Mouse (Mus musculus) spleen, adult 12 weeks (tissue): ENCODE data around the gene Adgrg1.

Experiments used
- DNase-seq: peaks from one replicate; pipeline ENCODE4 v3.0.0; 2022; ENCODE audit warnings: low spot score

Adgrg1 gene

DNA sequence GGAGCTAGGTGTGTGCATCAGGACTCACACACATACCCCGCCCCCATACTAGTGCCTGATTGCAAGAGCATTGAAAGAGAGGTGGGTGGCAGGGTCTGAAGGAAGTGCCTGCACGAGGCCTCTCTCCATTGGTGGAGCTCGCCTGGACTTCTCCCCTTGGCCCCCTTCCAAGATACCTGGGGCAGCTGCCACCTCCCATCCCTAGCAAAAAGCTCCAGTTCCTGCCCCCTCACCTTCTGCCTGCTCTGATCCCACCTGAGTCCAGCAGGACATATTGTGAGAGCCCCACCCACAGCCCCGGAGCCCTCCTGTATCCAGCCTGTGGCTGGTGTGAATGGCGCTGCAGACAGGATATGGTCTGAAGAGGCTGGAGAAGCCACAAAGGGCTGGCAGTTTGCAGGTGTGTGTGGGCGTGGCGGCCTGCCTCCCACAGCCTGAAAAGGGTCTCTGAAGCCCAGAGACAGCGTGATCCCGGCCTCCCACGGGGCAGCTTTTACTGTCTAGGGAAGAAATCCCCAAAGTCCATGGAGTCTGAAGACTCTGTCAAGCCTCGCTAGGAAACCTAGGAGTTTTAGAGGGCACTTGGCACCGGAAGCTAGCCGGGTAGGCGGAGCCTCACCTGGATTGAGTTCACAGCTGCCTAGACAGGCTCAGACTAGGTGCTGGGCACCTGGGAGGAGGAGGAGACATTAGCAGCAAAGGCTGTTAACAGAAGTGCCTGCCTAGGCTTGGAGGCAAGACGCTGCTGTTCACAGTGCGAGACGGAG, 2.3 kb downstream of the Adgrg1 start:
- DNase-seq = no peak

DNA sequence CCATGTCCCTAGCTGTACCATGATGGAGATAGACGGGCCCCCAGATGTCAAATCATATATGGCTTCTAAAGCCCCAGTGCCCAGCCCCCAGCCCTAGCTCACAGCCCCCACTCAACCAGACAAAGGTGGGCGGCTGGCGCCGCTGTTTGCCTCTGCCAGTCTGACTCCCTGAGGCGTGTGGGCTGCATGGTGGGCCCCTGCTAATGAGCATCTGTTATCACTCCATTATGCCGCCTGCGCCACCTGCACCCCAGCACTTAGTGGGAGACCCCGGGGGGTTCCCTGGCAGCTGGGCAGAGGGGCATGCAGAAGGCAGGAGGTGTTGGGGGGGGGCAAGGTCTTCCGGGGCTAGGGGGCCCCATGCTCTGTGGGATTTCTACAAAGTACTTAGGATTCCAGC, 3.6 kb downstream of the Adgrg1 start:
- no peak for DNase-seq

DNA sequence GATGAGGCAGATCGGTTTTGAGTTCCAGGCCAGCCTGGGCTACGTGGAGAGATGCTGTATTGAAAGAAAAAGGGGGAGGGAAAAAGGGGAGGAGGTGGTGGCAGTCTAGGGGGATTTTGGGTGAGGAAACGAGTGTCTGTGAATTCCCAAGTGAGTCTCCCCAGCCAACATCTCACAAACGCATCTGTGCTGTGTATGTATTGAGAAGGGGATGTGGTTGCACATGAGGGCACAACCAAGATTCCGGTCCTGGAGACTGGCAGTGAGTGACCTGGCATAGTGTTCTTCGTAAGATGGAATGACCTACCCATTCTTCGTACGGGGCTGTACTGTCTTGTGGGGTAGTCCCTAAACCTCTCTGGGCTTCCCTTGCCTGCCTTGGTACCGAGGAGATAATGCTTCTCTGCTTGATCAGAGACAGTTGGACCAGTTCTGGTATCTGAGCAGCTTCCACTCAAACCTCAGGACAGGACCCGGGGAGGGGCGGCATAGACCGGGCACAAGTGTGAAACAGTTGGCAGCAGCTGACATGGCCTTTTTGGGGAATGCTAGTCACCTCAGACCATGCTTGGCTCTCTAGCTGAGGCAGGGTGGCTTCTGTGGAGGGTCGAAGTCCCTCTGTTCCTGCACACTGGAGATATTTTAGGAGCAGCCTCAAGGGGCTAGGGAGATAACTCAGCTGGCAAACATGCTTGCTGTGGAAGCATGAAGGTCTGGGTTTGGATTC, 4.2 kb downstream of the Adgrg1 start:
- no peak for DNase-seq

DNA sequence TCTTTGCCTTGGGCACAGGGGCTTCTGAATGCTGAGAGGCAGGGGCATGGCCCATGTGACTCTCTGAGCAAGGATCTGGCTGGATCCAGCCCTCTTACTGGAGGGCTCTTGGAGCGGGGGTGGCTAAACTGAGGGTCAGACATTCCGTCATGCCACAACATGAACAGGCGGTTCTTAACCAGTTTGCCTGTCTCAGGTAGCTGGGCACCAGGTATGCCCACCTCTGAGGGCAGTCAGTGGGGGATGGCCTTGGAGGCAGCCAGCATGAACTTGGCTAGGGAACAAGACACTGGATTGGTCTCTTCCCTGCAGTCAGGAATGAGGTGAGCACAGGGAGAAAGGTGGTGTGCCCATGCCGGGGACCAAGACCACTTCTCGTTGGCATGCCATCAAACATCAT, 5.6 kb downstream of the Adgrg1 start:
- no peak for DNase-seq

DNA sequence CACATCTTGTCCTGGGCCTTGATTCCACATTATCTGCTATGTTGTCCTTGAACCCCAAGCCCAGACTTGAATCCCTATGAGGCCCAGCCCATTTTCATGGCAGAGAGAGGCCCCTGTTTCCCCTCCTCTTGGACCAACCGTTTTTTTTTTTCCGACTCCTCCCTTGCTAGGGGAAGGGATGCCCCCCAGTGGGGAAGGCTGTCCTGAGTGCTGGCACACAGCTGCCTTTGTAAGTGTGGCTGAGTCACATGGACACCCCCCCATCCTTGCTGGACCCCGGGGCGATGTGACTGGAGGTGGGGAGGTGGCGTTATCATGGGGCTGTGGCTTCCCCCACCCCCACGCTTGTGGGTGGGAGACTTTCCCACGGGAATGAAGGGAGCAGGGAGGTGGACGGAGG, 6.4 kb downstream of the Adgrg1 start:
- DNase-seq = no peak

DNA sequence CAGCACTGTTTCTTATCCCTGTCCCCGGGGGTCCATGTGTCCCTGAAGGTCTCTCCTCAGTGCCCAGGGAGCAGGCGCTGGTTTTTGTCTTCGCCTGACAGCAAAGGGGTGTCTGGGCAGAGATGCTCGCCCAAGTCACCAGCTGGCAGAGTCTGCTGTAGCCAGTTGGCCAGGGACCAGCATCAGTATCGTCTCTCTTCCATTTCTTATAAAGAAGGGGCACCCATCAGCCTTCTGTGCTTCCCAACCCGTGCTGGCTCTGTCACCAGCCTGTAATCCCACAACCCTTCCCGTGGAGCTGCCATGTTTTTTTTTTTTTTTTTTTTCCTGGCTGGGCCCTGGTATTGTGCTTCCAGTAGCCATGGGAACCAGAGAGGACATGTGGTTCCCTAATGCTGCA, 7.3 kb downstream of the Adgrg1 start:
- DNase-seq = no peak

DNA sequence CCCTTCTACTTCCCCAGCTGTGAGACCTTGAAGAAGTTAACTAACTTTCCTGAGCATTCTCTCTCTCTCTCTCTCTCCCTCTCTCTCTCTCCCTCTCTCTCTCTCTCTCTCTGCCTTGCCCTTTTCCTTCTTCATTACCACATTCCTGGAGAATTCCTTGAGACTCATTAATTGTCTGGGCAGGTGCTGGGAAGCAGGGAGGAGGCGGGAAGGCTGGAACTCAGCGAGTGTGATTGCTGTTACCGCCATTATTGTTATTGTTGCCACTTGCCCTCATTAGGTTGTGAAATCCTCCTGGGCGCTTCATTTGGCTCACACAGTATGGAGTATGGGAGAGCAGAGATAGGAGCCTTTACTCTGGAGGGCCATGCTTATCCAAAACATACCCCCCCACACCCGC, 8.6 kb downstream of the Adgrg1 start:
- DNase-seq = no peak

DNA sequence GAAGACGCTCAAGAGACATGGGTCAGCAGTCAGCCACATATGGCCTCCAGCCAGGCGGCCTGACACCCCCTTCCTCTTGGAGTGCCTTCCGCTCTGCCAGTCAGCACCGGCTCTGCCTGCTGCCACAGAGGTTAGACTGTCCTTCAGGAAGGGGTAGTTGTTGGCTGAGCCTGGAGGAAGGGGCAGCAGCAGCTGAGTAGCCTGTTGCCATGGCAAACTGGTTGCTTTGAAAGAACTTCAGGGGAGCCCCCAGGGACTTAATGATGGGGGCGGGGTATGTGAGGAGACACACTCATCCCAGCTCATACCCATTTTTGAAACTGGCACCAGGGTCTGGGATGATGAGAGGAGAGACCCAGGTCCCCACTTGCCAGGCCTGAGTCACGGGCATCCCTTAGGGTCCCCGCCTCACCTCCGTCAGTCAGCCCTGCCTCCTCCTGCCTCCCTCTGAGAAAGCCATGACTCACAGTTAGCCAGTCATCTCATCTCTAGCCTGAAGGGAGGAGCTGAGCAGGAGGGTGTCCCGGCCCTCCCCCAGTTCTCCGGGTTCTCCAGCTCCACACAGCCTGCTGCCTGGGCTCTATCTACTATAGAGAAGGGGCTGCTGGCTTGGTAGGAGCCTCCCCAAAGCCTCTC, 9.4 kb downstream of the Adgrg1 start:
- DNase-seq = no peak

DNA sequence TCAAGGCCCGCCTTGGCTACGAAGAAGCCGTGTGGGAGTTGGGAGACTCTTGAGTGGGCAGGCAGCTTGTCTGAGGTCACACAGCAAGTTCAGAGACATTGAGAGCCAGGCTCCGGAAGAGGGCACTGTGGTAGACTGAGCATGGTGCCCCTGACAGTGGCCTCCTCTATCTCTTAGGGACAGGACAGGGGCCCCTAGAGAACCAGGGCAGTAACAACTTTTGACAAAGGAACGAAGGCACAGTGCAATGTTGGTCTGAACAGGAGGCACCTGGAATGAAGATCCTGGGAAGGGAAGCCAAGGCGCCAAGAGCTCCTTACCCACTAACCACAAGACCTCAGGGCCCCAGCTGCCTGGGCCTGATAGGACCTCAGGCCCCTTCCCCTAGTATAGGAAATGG, 10.5 kb downstream of the Adgrg1 start:
- no peak for DNase-seq

DNA sequence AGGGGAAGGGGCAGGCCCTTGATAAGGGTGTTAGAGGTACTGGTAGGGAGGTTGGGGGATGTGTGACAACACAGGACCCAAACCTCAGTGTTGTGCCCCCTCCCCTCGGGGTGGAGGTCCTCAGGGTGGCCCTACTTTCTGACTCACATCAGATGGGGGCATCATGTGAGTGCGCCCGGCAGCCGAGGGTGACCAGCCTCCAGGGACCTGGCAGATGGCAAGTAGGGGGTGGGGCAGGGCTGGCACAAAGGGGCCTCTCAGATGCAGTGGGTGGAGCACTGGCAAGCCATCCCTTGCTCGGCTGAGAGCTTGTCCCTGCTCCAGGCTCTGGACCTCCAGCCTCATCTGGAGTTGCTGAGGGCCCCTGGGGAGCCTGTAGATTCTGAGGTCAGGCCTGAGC, 12.1 kb downstream of the Adgrg1 start:
- no peak for DNase-seq

DNA sequence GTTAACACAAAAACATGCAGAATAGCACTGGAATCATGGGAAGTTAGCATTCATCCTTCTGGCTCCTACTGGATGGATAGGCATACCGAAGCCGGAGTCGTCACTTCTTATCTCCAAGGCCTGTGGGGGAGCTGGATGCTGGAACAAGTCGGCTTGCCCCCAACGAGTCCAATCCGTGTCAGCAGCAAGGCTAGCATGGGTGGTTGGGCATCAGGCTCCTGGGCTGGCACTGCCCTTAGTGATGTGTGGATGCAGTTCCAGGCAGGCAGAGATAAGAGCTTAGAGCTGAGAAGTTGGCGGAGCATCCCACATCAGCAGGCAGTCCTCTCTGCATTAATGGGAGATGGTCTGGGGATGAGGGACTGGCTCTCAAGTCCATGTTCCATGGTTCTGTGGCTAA, 13.0 kb downstream of the Adgrg1 start:
- no peak for DNase-seq

DNA sequence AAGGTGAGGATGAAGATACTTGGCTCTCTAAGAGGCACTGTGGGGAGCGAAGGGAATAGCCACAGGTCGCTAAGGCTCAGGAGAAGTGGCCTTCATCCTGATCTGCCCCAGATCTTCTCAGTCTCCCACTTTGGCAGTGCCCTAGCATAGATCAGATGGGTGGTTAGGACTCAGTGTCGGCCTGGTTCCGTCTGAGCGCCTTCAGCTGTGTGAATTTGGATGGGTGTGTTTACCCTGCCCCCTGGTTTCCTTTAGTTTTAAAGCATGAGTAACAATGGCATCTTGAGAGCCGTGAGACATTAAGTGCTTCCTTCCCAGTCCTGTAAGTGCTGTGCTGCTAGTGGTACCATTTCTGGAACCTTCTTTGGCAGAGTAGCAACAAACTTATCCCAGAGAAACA, 14.1 kb downstream of the Adgrg1 start:
- DNase-seq = no peak

DNA sequence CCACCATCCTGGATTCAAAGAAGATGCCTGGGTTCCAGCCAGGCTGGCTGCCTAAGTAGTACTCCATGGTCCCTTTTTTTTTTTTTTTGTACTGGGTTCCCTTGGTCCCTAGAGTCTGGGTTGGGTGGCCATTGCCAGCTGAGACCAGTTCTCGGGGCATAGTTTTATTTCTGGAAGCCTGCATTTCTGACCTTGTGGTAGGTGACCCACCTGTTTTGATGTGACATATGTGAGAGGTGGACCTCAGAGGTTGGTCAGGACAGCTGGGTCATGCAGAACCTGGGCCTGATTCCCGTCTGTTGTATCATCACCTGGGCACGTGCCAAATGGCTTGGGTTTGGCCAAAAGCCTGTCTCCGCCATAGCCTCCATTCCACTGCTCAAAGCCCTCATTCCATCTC, 15.2 kb downstream of the Adgrg1 start:
- no peak for DNase-seq

DNA sequence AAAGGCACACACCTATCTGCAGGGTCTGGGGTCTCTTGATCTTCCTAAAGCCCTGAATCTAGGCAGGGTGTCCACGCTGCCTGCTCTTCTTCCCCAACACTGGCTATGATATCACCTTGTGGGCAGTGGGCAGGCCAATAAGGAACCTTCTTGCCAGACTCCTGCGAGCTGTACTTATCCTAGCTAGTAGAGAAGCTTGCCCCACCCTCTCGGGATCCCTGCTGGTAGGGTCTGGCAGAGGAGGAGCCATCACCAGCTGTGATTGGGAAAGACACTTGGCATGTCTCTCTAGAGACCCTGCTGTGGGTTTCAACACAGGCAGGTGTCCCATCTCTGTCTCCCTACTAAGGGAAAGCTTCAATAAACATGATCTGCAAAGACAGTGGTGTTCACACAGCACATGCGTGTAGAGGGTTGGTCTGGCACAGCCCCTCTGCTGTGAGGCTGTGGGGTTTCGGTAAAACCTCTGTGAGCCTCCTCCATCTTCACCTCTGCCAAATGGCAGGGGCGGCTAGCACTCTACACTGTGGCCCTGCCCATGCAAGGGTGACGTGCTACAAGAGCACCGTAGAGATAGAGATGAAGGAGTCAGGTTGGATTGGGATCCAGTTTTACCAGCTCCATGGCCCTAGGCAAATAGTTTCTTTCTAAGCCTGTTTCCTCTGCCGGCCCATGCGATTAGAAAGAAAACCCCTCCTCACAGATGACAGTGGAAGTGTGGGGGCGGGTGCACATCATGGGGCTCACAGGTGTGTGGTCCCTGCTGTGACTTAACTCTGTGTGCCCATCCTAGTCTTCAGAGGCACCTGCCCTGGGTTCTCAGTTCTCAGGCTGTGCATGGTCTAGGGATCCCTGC, 16.3 kb downstream of the Adgrg1 start:
- no peak for DNase-seq

DNA sequence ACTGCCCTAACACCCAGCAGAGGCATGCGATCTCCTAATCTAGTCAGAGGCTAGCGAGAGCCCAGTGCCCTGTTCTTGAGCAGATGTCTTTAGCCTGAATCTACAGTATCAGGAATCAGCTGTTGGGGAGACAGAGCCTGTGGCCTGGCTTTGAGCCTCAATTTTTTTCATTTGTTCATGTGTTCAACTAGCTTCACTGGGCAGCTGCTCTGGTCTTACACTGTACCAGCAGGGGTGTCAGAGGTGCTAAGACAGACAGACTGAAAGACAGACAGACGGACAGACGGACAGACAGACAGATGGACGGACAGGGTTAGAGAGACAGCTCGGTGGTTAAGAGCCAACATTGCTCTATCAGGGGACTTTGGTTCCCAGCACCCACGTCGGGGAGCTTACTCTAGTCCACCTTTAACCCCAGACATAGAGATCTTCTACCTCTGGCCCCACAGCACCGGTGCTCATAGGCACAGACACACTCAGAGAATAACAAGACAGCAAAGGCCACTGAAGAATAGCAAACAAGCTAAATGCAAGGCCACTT, 17.0 kb downstream of the Adgrg1 start:
- DNase-seq = no peak

DNA sequence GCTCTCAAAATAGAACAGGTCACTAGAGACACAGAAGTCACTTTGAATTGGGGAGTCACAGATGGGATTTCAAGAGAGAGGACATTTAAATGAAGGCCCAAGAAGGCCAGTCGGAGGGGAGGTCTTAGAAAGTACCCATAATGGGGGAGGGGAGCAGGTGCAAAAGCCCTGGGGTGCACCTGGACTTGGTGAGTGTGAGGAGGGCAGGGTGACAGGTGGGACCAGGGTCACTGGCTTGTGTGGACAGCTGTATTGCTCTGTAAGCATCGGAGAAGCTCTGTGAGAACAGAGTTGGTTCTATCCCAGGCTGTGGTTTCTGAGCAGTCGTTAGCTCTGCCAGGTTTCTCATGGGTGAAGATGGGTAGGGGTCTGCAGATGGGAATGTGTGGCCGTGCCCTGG, 17.5 kb downstream of the Adgrg1 start:
- DNase-seq = no peak

DNA sequence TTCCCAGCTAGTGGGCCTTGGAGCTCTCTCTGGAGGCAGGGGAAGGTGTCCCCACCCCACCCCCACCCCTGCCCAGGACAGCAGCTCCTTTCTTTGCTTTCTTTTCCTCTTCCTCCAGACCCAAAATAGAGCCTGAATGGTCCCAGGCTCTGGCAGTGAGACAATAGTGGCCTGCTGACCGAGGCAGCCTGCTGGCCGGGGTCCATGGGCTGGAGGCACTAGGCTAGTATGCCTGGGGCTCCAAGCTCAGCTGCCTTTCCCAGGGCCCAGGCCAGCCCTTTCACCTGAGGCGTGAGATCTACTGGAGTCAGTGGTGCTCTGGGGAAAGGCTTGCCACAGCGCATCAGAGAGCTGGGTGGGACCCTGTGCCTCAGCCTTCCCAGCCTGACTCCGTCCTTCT, 18.0 kb downstream of the Adgrg1 start:
- no peak for DNase-seq

DNA sequence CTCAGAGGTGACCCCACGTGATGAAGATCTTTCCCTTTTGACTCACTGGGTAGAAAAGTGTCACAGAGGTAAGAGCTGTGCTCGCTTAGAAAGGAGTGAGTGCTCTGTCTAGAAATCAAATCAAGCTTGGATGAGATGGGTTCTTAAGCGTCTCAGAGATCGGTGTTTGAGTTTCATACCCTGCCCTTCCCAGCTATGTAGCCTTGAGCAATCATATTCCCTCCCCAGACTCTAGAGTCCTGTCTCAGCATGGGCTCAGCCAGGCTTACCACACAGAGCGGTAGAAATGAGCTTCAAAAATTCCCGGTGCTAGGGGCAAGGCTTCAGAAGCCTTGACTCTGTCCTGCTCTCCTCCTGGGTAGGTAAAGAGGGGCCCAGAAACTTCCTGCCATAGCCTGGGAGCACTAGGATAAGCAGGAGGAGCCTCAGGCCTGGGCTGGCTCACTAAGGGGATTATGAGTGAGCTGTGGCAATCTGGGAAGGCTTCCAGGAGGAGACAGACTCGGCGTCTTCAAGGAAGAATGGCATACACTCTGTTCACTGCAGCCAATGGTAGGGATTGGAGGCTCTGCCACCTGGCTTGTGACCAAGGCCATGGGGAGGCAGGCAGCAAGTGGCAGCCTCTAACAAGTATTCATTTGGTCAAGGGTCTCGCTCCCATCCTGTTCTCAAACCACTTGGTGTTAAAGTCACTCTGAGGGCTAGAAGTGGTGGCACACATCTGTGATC, 18.6 kb downstream of the Adgrg1 start:
- DNase-seq = no peak

DNA sequence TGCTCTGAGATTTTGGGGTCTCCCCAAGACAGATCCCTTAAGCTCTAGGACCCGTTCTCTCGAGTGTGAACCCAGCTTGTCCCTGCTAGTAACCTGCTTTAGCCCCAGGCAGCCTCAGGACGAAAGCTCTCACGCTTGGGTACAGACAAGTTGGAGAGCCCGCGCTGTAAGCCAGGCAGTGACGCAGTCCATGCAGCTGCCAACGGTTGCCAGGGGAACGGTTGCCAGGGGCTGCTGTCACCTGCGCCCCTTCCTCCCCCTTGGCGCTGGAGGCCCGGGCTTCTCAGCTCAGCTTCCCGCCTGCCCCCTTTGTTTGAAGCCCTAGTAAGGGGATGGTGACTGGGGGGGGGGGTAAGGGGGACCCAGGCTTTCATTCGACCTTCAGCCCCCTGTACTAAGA, 19.5 kb downstream of the Adgrg1 start:
- DNase-seq = no peak

DNA sequence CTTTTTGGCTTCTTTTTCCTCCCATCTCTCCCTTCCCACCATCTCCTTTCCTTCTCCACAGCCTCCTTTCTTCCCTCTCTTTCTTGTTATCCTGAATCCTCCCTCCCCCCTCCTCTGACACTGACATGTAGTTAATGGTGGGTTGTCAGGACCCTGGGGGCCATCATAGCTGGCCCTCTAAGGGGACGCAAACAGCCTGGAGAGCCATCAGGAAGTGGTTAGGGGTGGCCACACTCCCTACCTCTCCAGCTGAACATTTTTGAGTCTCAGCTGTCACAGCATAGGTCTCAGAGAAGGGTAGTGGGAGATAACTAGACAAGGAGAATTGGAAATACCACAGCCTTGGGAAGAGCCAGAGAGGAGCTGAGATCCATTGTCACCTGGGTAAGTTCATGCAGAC, 20.0 kb downstream of the Adgrg1 start:
- no peak for DNase-seq

DNA sequence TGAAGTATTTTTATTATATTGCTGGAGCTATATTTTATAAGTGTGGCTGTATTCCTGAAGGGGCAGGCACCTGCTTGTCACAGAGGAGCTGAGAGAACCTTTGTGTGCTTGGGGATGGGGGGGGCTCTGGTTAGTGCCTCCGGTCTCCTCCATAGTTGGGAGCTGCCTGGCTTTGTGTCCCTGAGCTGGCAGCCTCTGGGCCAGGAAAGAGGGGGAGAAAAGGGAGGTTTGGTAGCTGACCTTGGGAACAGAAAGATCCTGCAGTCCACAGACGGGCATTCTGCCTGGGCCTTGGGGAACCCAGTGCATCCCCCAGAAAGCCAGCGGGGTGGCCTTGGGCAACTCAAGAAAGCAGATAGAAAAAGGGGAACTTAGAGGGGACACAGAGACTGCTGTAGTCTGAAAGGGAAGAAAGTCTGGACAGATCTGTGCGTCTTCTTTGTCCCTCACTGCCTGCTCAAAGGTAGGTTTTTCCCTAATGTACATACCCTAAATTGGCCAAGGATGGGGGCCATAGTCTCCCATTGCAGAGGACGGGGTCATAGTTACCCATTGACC, 20.9 kb downstream of the Adgrg1 start:
- no peak for DNase-seq
